Mouse (Mus musculus) midbrain, embryonic 15.5 days (tissue): ENCODE measurements around the gene Tnnt2. TPM values are rescaled to one million over a fixed set of nuclear protein-coding genes. Genes with fewer than 3 reads are reported as not detected.

Experiments used
- ATAC-seq: fragments of 200-750 bp; cut with Nextera tagmentation; replicated peaks from 2 replicates; pipeline ENCODE4 v1.8.0; 2017; ENCODE audit warnings: moderate TSS enrichment
- H3K27ac ChIP-seq: fragments of 300-500 bp; sonication (generic); 2 replicates; pipeline ENCODE4 v1.5.1; 2015; ENCODE audit warnings: mild to moderate bottlenecking, inconsistent platforms
- H3K27me3 ChIP-seq: fragments of 300-500 bp; sonication (generic); replicated peaks from 2 replicates; pipeline ENCODE4 v1.6.1; 2015; ENCODE audit warnings: inconsistent platforms
- H3K36me3 ChIP-seq: fragments of 300-500 bp; sonication (generic); replicated peaks from 2 replicates; pipeline ENCODE4 v1.6.1; 2015; ENCODE audit warnings: inconsistent platforms
- H3K4me1 ChIP-seq: fragments of 300-500 bp; sonication (generic); 2 replicates; pipeline ENCODE4 v1.6.1; 2015; ENCODE audit warnings: inconsistent platforms
- H3K4me2 ChIP-seq: fragments of 300-500 bp; sonication (generic); 2 replicates; pipeline ENCODE4 v1.6.1; 2015; ENCODE audit warnings: inconsistent platforms, mild to moderate bottlenecking, moderate library complexity
- H3K4me3 ChIP-seq: fragments of 300-500 bp; sonication (generic); 2 replicates; pipeline ENCODE4 v1.5.1; 2015; ENCODE audit warnings: mild to moderate bottlenecking, inconsistent platforms
- H3K9ac ChIP-seq: fragments of 300-500 bp; sonication (generic); 2 replicates; pipeline ENCODE4 v1.6.1; 2015; ENCODE audit warnings: mild to moderate bottlenecking, inconsistent platforms
- H3K9me3 ChIP-seq: fragments of 300-500 bp; sonication (generic); 2 replicates; pipeline ENCODE4 v1.6.1; 2016; ENCODE audit warnings: inconsistent platforms
- WGBS: fragments of 180-500 bp; shearing (Covaris S2); methylation state at CpG from one replicate; pipeline ENCODE4 v1.1.7; 2015; ENCODE audit warnings: mixed read lengths; 5-methylcytosine and 5-hydroxymethylcytosine counted together
- polyA plus RNA-seq: library from polyadenylated mRNA; unstranded; fragments of >200 nt; fragmentation: Nextera tagmentation; extraction: Ambion mirVana; gene quantifications from 2 replicates; pipeline ENCODE4 v1.2.1, GENCODE M21; 2015

Gene Tnnt2
- polyA plus RNA-seq, 1 experiment from 2014 or later, result 0.71 TPM

- no peak for ATAC-seq
These were observed 27.7 kb downstream of the Tnnt2 start for GRCm38 (mm10) chr1:135863786-135864335.

GRCm38 (mm10) chr1:135864830-135865229, 28.7 kb downstream of the Tnnt2 start:
- no peak overlapping the region for H3K4me3 ChIP-seq
- 87% methylated on average over 6 of the region's 6 CpGs for WGBS
- H3K9ac ChIP-seq, result no peak overlapping the region
- no peak overlapping the region for H3K4me2 ChIP-seq
- H3K9me3 ChIP-seq, result no peaks in the 10 kb centered on the region
- no peaks in the 10 kb centered on the region for H3K4me1 ChIP-seq
- no peaks in the 10 kb centered on the region for H3K27me3 ChIP-seq
- no peaks in the 10 kb centered on the region for H3K36me3 ChIP-seq
- H3K27ac ChIP-seq, result no peak overlapping the region
- ATAC-seq, result no peak

More at GRCm38 (mm10) chr1:135863786-135864335, 27.7 kb downstream of the Tnnt2 start:
- H3K9ac ChIP-seq, result no peak overlapping the region
- no peaks in the 10 kb centered on the region for H3K4me1 ChIP-seq
- H3K4me2 ChIP-seq, result no peak overlapping the region
- no peak overlapping the region for H3K27ac ChIP-seq
- no peak overlapping the region for H3K4me3 ChIP-seq
- H3K9me3 ChIP-seq, result no peaks in the 10 kb centered on the region
- WGBS, result 85% methylated on average over 9 of the region's 9 CpGs
- no peaks in the 10 kb centered on the region for H3K27me3 ChIP-seq
- no peaks in the 10 kb centered on the region for H3K36me3 ChIP-seq

GRCm38 (mm10) chr1:135865518-135866194, 29.5 kb downstream of the Tnnt2 start:
- Histone ChIP-seq H3K4me1 (no peaks in the 10 kb centered on the region), H3K27me3 (no peaks in the 10 kb centered on the region), H3K27ac (no peak overlapping the region), H3K4me2 (no peak overlapping the region), H3K4me3 (no peak overlapping the region), H3K9me3 (no peaks in the 10 kb centered on the region), H3K9ac (no peak overlapping the region), H3K36me3 (no peaks in the 10 kb centered on the region)
- 53% methylated on average over 19 of the region's 19 CpGs for WGBS
- peak; percentile 78 for ATAC-seq

DNA sequence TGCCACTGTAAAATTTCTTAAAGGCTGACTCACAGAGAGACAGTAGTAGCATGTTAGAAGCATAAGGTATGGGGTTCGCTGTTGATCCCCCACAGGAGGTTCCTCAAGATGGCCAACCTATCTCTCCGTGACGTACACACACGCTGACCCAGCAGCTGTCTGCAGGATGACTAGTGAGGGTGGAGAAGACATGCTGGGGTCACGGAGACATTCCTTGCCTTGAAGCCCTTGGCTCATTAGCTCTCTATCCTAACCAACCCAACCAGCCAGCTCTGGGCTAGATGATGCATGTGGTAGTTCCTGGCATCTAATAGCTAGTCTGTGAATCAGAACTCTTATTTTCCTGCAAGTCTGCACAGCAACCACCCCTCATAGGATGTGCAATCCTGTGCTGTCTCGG, 32.4 kb downstream of the Tnnt2 start:
- 94% methylated on average over 6 of the region's 6 CpGs for WGBS
- no peak overlapping the region for H3K4me3 ChIP-seq
- H3K36me3 ChIP-seq, result no peaks in the 10 kb centered on the region
- H3K9ac ChIP-seq, result no peak overlapping the region
- H3K9me3 ChIP-seq, result no peaks in the 10 kb centered on the region
- H3K4me1 ChIP-seq, result no peaks in the 10 kb centered on the region
- H3K4me2 ChIP-seq, result no peak overlapping the region
- no peak for ATAC-seq
- H3K27ac ChIP-seq, result no peak overlapping the region
- H3K27me3 ChIP-seq, result no peaks in the 10 kb centered on the region

GRCm38 (mm10) chr1:135872991-135873390, 36.8 kb downstream of the Tnnt2 start:
- Histone ChIP-seq H3K36me3 (no peaks in the 10 kb centered on the region), H3K27me3 (no peaks in the 10 kb centered on the region), H3K9me3 (no peaks in the 10 kb centered on the region), H3K4me1 (no peaks in the 10 kb centered on the region), H3K4me3 (no peak overlapping the region), H3K4me2 (no peak overlapping the region), H3K27ac (no peak overlapping the region), H3K9ac (no peak overlapping the region)
- WGBS, result 91% methylated on average over 4 of the region's 4 CpGs
- no peak for ATAC-seq

DNA sequence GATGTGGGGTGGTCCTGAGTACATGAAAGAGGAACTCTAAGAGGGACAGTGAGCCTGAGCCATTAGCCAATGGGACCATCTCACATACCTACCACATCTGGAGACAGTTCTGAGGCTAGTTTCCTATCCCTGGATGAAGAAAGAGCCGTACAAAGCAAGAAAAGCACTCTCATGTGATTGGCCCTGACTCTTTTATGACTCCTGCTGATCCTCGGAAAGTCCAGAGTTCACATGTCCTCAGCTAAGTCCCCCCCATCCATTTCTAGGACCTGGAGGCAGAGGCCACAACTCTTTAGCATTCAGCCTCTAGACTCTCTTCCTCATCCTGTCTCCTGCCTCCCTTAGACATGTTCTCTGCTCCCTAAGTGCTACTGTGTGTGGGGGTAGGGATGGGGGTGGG, 41.1 kb downstream of the Tnnt2 start:
- Histone ChIP-seq H3K27ac (no peak overlapping the region), H3K9ac (no peak overlapping the region), H3K9me3 (no peaks in the 10 kb centered on the region), H3K27me3 (no peaks in the 10 kb centered on the region), H3K4me3 (no peak overlapping the region), H3K36me3 (no peaks in the 10 kb centered on the region), H3K4me2 (no peak overlapping the region), H3K4me1 (no peaks in the 10 kb centered on the region)
- WGBS, result 79% methylated on average over 2 of the region's 2 CpGs
- ATAC-seq, result no peak

DNA sequence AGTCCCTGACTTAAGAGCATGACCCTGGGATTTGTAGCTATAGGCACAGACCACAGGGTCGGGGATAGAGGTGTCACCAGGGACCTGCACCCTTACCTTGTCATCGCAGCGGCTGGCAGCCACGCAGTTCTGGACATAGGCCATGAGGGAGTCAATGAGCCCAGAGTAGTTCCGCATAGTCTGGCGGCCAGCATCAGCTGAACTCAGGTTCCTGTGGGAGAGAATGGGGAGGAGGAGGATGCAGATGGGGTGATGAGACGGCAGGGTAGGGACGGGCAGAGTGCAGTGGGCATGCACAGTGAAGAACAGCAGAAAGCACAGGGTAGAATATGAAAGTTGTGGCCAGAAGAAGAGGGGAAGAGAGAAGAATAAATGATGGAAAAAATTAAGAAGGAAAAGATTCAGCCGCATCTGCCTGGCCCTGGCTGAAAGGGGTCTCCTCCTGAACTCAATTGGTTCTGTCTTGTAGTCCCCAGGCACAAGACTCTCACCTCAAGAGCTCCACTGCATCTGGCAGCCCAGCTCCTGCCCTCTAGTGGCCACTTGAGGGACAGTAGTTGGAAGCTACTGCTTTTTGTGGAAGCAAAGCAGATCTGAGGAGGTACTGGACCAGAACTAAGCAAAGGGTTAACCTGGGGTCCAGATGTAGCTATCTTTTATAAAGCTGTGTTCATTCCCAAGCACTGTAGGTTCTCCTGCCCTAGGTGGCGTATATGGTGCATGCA, 46.4 kb downstream of the Tnnt2 start:
- 75% methylated on average over 10 of the region's 10 CpGs for WGBS
- H3K27ac ChIP-seq, result no peak overlapping the region
- H3K4me1 ChIP-seq, result no peaks in the 10 kb centered on the region
- H3K9me3 ChIP-seq, result no peaks in the 10 kb centered on the region
- H3K36me3 ChIP-seq, result no peaks in the 10 kb centered on the region
- H3K4me3 ChIP-seq, result no peak overlapping the region
- ATAC-seq, result 0 out of 2 replicates have a peak, but pooled peaks have one; percentile 56
- H3K27me3 ChIP-seq, result no peaks in the 10 kb centered on the region
- H3K9ac ChIP-seq, result no peak overlapping the region
- H3K4me2 ChIP-seq, result no peak overlapping the region

- no peaks in the 10 kb centered on the region for H3K27me3 ChIP-seq
- no peak for ATAC-seq
- H3K4me3 ChIP-seq, result no peak overlapping the region
- WGBS, result 74% methylated on average over 20 of the region's 20 CpGs
- no peak overlapping the region for H3K27ac ChIP-seq
- no peaks in the 10 kb centered on the region for H3K36me3 ChIP-seq
- H3K4me2 ChIP-seq, result no peak overlapping the region
- H3K9me3 ChIP-seq, result no peaks in the 10 kb centered on the region
- H3K9ac ChIP-seq, result no peak overlapping the region
- no peaks in the 10 kb centered on the region for H3K4me1 ChIP-seq
These were observed 53.5 kb downstream of the Tnnt2 start for GRCm38 (mm10) chr1:135889461-135890185.

DNA sequence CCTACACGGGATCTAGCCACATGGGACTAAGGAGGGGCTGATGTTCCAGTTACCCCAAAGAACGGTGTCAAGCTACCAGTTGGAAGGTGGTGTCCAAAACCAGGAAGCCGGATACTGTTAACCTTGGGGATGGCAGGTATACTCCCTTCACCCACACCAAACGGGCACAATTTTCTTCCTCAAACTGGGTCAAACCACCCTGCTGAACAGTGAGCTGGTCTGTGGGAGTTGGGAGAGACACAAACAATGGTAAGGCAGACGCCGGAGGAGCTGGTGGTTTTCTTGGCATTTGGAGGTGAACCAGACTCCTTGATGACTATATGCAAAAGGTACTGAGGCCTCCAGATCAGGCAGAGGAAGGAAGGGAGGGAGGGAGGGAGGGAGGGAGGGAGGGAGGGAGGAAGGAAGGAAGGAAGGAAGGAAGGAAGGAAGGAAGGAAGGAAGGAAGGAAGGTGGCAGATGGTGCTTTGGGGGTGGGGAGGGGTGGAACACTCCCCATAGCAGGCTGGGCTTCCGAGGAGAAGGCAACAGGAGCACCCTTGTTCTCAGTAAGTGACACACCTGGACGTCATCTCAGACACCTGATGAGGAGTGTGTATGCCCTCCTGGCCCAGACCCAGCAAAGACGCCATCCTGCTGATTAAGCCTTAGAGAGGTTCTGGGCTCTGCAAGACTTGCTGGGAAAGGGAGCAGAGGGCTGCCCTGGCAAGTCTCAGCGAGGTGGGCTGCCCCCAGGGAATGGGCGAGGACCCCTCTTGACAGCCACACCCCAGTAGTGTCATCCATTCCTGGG, 55.5 kb downstream of the Tnnt2 start:
- no peaks in the 10 kb centered on the region for H3K27me3 ChIP-seq
- WGBS, result 82% methylated on average over 11 of the region's 11 CpGs
- H3K27ac ChIP-seq, result no peak overlapping the region
- no peak overlapping the region for H3K4me3 ChIP-seq
- H3K9me3 ChIP-seq, result no peaks in the 10 kb centered on the region
- ATAC-seq, result no peak
- H3K4me2 ChIP-seq, result no peak overlapping the region
- no peak overlapping the region for H3K9ac ChIP-seq
- H3K36me3 ChIP-seq, result no peaks in the 10 kb centered on the region
- no peaks in the 10 kb centered on the region for H3K4me1 ChIP-seq

- Histone ChIP-seq H3K9me3 (no peaks in the 10 kb centered on the region), H3K4me1 (no peaks in the 10 kb centered on the region), H3K27ac (no peak overlapping the region), H3K4me2 (no peak overlapping the region), H3K36me3 (no peaks in the 10 kb centered on the region), H3K4me3 (no peak overlapping the region), H3K9ac (no peak overlapping the region), H3K27me3 (no peaks in the 10 kb centered on the region)
- no peak for ATAC-seq
- WGBS, result 61% methylated on average over 6 of the region's 6 CpGs
These were observed 56.1 kb downstream of the Tnnt2 start for GRCm38 (mm10) chr1:135892233-135892632.

- Histone ChIP-seq H3K4me2 (no peak overlapping the region), H3K9ac (no peak overlapping the region), H3K27me3 (no peaks in the 10 kb centered on the region), H3K4me3 (no peak overlapping the region), H3K27ac (no peak overlapping the region), H3K4me1 (no peaks in the 10 kb centered on the region), H3K36me3 (no peaks in the 10 kb centered on the region), H3K9me3 (no peaks in the 10 kb centered on the region)
- 81% methylated on average over 6 of the region's 6 CpGs for WGBS
- ATAC-seq, result no peak
These were observed 56.6 kb downstream of the Tnnt2 start for GRCm38 (mm10) chr1:135892764-135893163.

DNA sequence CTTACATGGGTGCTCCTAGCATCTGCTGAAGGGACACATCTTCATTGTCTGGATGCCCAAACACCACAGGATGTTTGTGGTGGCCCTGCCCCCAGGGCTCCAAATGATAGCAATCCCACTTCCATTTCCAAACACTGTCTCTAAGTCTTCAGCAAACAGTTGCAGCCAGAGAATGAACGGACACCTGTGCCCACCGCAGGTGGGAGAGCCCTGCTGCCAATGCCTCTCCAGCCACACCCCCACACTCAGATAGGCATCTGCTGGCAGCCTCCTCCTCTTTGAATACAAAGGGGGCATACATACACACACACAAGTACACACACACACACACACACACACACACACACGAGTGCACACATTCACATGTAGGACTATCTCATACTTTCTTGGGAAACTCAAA, 57.2 kb downstream of the Tnnt2 start:
- WGBS, result 90% methylated on average over 3 of the region's 3 CpGs
- Histone ChIP-seq H3K9ac (no peak overlapping the region), H3K36me3 (no peaks in the 10 kb centered on the region), H3K27me3 (no peaks in the 10 kb centered on the region), H3K4me1 (no peaks in the 10 kb centered on the region), H3K4me3 (no peak overlapping the region), H3K27ac (no peak overlapping the region), H3K4me2 (no peak overlapping the region), H3K9me3 (no peaks in the 10 kb centered on the region)
- ATAC-seq, result no peak
